Mouse (Mus musculus) brain, adult 10 weeks (tissue): ENCODE data around the gene Cercam. TPM values are rescaled to one million over a fixed set of nuclear protein-coding genes. Genes with fewer than 3 reads are reported as not detected.

Experiments used
- polyA plus RNA-seq: library from polyadenylated mRNA; stranded (reverse); fragments of 350-450 nt; fragmentation: Illumina TruSeq; extraction: RNeasy Lipid Tissue Mini Kit (QIAGEN cat#74804); gene quantifications from one replicate; pipeline ENCODE4 v1.2.3, GENCODE M21; 2015; ENCODE audit warnings: low read depth, low replicate concordance

Cercam gene
- 10.6 TPM for polyA plus RNA-seq

DNA sequence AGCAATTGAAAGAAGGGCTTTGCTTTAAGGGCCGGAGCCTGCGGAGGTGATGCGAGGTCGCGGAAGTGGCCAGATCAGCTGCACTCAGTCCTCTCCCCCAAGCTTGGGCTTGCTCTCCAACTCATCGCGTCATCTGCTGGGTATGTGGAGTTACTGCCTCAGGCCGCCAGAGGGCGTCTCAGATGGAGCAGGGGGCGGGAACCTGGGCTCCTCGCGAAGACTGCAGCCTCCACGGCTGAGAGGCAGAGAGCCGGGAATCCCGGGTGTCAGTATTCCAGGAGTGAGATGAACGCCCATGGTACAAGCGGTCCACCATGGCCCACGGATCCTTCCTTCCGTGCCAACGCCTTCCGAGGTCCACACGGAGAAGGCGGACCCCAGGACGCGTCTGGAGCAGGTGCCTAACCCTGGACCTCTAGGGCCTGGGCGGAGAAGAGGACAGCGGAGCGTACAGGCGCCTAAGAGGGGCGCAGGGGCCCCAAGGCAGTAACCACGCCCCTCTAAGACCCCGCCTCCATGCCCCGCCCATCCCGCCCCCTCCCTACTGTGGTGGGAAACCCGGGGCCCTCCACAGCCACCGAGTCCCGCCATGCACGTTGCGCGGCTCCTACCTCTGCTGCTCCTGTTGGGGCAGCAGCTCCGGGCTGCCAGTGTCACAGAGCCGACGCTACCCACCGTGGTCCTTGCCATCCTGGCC is at the start of gene Cercam:
Gene Cercam (plus strand): TSS at position 216 of the 697 bp plus-strand sequence.

DNA sequence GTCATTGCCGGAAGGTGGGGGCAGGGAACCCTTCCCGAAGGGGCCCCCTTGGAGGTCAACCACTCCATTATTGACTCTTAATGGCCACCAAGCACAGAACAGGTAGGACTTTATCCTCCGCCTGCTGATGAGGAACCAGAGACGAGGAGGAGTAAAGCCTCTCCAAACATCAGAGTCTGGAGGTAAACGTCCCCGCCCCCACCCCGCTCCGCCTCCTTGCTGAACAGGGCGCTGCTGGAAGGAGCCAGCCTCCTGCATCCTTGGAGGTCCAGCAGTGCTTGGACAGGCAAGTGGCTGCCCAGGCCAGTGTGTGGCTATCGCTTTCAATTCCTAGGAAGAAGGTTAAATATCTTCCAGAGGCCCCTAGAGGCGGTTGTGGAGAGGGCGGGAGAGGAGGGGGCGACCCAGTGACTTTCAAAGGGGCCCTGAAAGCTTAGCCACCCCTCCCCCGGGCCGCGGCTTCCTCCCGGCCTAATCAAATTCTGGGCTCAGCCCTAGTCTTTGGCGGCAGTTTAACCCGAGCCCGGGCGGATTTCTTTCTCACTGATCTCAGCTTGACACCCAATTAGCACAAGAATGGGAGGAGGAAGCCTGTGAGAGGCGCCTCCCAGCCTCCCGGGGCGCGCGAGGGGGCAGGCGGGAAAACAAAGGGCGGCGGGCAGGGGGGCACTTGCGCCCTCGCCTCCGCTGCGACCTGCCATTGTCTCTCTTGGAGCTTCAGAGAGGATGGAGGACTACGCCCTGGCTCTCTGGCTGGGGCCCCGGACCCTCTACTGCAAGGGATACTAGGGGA is 48.7 kb upstream of the Cercam start, which contains the start of gene Urm1:
Gene Urm1 (plus strand): TSS at position 51 of the 793 bp plus-strand sequence.

DNA sequence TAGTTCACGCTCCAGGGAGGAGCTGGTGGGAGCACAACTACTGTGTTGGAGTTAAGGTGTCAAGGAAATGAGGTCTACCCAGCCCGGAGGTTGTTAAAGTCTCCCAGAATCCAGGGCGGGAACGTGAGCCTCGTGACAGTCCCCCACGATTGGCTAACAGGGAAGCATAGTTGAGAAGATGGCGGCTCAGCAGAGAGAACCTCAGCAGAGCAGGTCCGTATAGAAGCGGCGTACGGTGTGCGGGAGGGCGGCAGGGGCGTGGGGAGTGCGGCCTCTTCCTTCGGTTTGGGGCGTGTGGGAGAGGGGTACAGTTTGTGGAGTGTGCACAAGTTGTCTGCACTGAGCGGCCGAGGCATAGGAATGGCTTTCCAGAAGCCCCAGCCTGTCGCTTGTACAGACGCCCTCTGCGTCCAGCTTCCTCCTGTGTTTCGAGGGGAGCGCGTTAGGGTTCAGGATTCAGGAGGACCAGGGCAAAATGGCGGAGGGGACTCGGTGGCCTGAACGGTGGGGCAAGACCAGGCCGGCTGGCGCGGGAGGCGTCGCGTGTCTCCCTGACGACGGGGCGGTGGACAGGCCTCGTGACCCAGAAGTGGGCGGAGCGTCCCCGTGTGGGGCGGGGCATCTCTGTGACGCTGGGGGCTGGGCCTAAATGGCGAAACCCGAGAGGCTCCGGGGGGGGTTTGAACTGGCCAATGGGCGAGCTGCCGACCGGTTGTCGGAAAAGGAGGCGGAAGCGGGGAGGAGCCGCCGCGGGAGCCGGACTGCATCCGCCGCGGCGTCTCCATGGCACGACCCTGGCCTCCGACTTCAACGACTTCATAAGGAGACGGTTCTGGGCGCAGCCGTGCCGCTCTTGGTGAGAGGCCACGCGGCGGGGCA is 20.3 kb downstream of the Cercam start, which contains the start of gene Odf2:
Gene Odf2 (plus strand): TSS at position 156 of the 879 bp plus-strand sequence.

Other genes with a start within 250 kb of the Cercam start
- 57.7 TPM for gene Rapgef1, start 249.4 kb upstream of the Cercam start, polyA plus RNA-seq
- 0.45 TPM for gene Gm13420, start 117.5 kb upstream of the Cercam start, polyA plus RNA-seq
- not detected for gene Gm13547, start 109.9 kb upstream of the Cercam start, polyA plus RNA-seq
- 32.5 TPM for gene Coq4, start 81.7 kb upstream of the Cercam start, polyA plus RNA-seq
- gene Trub2, start 80.7 kb upstream of the Cercam start, polyA plus RNA-seq = 27.5 TPM
- 57.3 TPM for gene Slc27a4, start 66.5 kb upstream of the Cercam start, polyA plus RNA-seq
- 79.5 TPM for gene Urm1, start 49.1 kb upstream of the Cercam start, polyA plus RNA-seq
- 74.7 TPM for gene Odf2, start 20.1 kb downstream of the Cercam start, polyA plus RNA-seq
- gene Gle1, start 66.3 kb downstream of the Cercam start, polyA plus RNA-seq = 46.6 TPM
- gene Sptan1, start 96.4 kb downstream of the Cercam start, polyA plus RNA-seq = 440 TPM
- 38.2 TPM for gene Wdr34, start 179.7 kb downstream of the Cercam start, polyA plus RNA-seq
- gene Set, start 188.2 kb downstream of the Cercam start, polyA plus RNA-seq = 242 TPM
- gene Pkn3, start 208.5 kb downstream of the Cercam start, polyA plus RNA-seq = 1.4 TPM
- gene Zdhhc12, start 224.5 kb downstream of the Cercam start, polyA plus RNA-seq = 7.5 TPM